Mouse (Mus musculus) brain, embryonic 14.5 days (tissue): ENCODE data around the gene Art2b.

Experiments used
- CTCF ChIP-seq: fragments of 200-500 bp; IDR thresholded peaks from 2 replicates; pipeline ENCODE4 v1.5.1; 2012; ENCODE audit warnings: inconsistent platforms, mild to moderate bottlenecking, moderate library complexity, borderline replicate concordance; ENCODE audit not compliant: insufficient read depth, insufficient read length; ENCODE audit errors: extremely low read depth
- POLR2A ChIP-seq: fragments of 200-500 bp; IDR thresholded peaks from 2 replicates; pipeline ENCODE4 v1.6.1; 2012; ENCODE audit warnings: mild to moderate bottlenecking, inconsistent platforms, borderline replicate concordance; ENCODE audit not compliant: poor library complexity, insufficient read depth, insufficient read length, severe bottlenecking; ENCODE audit errors: extremely low read depth

DNA sequence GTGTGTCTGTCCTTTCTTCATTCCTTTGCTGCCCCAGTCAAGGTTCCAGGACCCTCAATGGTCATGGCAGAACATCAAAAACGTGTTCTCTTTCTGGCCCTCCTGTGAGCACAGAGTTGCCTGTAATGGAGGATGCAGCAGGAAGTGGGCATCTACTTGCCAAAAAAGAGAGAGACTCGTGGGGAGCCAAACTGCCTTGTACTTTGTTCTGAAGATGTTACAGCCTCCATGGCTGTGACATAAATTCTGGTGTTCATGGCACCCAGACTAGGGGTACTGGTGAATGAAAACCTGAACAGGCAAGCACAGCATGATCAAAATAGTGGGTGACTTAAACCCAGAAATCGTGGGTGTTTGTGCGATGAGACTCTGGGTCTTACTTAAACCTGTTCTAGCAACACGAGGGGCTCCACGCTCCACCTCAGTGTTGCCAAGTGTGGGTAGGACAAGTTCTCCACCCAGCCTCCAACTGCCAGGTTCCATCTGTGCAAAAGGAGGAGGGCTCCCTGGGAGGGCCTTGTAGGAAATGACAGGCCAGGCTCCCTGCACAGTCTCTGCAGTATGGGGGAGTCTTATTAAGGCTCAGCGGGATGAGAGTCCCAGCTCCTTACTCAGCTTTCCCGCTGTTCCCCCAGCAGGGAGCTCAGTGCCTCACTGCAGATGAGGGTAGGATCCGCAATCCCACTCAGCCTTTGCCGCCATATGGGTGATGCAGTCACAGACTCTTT lies 32.2 kb upstream of the Art2b start:
- TF ChIP-seq CTCF (no peak), POLR2A (no peak)
